Mouse (Mus musculus): ENCODE measurements around the gene Azin2. TPM values are rescaled to one million over a fixed set of nuclear protein-coding genes. Genes with fewer than 3 reads are reported as not detected.

Gene Azin2
- total RNA-seq, 2 experiments from 2014 or later = 62.3 to 69.7 TPM

DNA sequence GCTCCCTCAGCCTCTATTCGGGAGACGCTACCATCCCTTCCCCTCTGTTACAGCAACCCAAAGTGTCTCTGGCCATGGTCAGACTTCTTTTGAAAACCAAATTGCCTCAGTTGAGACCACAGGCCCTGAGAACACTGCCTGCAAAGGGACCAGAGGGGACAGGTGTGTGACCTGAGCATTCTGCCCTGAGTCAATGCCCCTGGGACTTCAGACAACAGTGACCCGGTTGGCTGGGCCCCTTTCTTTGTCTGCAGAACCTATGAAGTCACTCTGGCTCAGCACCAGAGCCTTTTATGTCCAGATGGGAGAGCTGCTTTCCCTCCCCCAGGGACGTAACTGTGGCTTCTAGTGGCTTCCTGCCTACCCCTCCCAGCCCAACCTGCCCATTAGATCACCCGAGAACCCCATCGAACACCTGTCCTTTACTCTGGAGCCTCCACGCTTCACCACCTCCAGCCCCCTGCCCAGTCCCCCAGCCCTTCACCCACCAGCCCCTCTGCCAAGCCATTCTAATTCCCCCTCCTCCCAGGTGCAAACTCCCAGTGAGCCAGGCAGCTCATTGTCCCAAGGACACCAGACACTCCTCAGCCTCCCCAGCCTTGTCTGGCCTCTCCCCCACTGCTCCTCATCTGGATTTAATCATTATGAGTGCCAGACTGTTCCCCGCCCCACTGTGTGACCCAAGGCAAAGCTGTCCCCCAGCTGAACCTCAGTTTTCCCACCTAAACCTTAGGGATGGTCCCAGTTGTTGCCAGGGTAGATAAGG lies 58.0 kb downstream of the Azin2 start:
- no peak for DNase-seq (ENCODE audit: low spot score in 2 of 2)

DNA sequence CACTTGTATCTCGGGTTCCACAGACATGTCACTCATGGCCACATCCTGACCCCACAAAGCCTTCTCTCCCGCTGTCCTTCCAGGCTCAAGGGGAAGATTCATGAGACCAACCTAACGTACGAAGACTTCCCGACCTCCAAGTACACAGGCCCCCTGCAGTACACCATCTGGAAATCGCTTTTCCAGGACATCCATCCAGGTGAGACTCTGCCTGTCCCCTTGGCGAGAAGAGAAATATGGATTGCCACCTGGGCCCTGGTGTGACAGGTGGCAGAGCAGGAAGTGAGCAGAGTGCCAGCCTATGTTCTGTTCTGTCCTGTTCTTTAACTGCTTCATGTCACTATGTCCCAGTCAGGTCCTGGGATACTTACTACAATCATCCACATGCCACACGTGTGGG lies 59.9 kb downstream of the Azin2 start:
- DNase-seq (ENCODE audit: low spot score in 2 of 2) = no peak

DNA sequence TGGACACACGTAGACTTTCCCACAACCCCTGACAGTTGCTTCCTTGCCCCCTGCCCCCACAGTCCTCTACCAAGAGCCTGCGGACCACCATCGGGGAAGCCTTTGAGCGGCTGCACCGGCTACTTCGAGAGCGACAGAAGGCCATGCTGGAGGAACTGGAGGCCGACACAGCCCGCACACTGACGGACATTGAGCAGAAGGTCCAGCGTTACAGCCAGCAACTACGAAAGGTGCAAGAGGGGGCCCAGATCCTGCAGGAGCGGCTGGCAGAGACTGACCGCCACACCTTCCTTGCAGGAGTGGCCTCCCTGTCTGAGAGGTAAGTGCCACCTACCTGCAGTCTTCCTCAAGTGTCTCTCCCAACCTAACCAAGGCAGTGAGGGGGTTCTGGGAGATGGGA lies 61.8 kb downstream of the Azin2 start:
- no peak for DNase-seq (ENCODE audit: low spot score in 2 of 2)

DNA sequence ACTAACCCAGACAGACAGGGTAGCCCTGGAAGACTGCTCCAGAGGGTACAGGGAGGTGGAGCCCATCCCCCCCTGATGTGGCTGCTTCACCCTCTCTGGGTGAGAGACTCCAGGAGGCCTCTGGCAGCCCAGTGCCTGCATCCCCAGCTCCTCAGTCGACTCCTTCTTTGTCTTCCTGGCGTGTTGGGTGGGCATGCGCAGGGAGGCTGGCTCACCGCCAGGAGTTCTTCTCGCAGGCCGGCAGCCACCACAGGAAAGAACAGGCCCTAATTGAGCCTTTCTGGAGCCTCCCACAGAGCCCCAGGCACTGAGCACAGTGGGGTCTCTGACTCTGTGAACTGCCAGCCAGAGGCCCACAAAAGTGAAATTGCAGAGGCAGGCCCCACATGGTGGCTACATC lies 62.9 kb downstream of the Azin2 start:
- peak; percentile 48 to 61 for DNase-seq (ENCODE audit: low spot score in 2 of 2)

DNA sequence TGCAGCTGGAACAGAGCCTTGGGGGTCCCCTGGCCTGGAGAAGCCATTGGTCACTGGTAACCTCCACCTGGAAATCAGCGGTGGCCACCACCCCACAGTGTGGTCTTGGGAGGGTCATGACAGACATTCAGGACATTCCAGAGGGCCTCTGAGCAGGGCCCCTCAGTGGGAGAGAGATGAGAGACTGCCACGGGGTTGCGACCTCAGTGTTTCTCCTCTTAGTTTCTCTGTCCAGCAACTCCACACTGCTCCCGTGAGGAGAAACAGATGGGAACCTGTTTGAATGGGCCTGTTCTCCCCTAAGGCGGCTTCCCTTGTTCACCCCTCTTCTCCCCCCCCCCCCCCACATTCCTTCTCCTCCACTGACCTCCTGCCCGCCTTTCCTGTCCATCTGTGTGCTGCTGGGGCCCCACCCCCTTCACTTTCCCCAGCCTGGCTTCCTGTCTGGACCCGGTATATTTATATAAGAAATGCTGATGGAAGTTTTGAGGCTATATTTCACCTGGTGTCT lies 64.3 kb downstream of the Azin2 start:
- no peak for DNase-seq (ENCODE audit: low spot score in 2 of 2)

DNA sequence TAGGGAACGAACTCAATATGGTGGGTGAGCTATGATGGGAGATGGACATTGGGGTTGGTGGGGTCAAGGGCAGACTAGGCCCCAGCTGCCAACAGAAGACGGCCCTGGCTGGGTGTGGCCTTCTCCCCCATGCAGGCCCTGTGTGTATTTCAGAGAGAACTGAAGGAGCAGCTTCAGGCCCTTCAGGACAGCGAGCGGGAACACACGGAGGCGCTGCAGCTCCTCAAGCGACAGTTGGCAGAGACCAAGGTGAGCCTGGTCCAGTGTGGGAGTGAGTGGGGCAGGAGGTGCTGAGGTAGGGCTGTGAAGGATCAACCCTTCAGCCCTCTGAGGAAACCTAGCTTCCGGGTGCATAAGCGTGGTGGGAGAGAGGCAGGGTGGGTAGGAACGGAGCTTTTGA lies 65.6 kb downstream of the Azin2 start:
- no peak for DNase-seq (ENCODE audit: low spot score in 2 of 2)

DNA sequence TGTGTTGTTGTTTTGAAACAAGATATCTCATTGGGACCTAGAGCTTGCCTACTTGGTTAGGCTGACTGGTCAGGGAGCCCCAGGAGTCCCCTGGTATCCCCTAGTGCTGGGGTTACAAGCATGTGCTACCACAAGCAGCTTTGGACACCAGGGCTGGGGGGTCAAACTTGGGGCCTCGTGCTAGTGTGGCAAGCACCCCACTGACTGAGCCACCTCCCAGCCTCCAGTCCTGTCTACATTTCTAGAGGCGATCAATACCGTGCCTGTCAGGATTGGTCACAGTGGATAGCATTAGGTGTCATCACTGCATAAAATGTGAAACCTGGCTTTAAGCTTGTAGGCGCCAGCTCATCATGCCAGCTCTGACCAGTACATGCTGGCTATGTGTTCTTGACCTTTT lies 66.4 kb downstream of the Azin2 start:
- DNase-seq (ENCODE audit: low spot score in 2 of 2) = no peak

DNA sequence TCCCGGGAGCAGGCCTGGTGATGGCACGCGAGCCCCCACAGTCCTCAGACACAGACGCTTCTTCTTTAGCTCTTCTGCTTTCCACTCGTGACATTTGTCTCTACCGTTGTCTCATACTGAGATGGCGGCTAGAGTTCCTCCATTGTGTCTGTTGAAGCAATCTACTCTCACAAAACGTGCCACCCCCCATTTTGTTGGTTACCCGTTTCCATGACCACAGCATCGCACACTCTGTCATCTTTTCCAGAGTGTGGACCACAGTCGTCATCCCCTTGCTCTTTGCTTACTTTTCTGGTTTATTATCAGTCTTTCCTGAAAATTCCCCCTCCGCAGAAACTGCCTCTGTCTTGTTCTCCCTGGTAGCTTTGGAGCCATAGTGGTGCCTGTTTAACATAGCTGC lies 68.1 kb downstream of the Azin2 start:
- DNase-seq (ENCODE audit: low spot score in 2 of 2) = no peak

DNA sequence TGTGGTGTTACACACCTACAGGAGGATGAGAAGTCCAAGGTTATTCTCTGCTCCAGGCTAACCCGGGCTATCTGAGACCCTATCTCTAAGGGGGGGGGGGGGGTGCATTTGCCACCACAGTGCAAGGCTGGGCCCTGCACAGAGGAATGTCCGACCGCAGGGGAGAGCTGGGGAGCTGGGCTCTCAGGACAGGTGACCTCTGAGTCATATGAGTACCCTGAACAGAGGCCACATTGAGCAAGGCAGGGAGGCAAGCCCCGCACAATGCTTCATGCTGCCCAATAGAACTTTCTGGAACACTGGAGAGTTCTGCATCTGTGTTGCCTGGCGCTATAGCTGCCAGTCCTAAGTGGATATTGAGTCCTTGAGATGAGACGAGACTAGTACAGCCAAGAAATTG lies 70.1 kb downstream of the Azin2 start:
- DNase-seq (ENCODE audit: low spot score in 2 of 2) = no peak

DNA sequence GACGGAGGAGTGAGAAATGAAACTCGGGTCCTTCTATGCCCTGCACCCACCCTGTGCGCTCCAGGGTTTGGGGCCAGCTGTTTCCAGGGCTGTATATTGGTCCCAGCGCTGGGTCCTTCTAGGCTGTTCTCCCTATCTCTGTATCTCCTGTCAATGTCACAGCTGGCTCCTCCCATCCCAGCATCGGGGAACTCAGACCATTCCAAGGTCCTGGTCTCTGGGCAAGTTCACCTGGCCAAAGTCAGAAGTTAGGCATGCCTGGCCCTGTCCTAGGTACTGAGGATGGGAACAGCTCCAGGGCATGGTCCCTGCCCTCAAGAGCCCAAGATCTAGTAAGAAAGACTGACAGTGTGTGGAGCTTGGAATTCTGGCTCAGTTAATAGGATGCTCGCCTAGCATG lies 70.5 kb downstream of the Azin2 start:
- DNase-seq (ENCODE audit: low spot score in 2 of 2) = no peak

DNA sequence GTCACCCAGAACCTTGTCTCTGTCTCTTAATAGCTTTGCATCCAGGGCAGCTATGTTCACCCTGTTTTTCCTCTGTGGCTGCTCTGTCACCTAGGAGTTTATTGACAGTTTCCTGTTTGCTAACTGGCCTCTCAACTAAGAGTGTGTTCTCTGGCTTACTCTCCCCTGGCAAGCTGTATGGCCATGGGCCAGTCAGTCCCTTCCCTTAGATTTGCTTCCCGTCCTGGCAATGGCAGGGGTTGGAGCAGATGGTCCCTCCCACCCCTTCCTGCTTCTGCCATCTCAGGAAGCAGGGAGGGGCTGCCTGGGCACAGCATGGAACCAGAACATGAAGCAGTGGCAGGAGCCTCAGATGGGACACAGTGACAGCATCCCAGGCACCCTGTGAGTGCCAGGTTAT lies 71.1 kb downstream of the Azin2 start:
- DNase-seq (ENCODE audit: low spot score in 2 of 2) = no peak

DNA sequence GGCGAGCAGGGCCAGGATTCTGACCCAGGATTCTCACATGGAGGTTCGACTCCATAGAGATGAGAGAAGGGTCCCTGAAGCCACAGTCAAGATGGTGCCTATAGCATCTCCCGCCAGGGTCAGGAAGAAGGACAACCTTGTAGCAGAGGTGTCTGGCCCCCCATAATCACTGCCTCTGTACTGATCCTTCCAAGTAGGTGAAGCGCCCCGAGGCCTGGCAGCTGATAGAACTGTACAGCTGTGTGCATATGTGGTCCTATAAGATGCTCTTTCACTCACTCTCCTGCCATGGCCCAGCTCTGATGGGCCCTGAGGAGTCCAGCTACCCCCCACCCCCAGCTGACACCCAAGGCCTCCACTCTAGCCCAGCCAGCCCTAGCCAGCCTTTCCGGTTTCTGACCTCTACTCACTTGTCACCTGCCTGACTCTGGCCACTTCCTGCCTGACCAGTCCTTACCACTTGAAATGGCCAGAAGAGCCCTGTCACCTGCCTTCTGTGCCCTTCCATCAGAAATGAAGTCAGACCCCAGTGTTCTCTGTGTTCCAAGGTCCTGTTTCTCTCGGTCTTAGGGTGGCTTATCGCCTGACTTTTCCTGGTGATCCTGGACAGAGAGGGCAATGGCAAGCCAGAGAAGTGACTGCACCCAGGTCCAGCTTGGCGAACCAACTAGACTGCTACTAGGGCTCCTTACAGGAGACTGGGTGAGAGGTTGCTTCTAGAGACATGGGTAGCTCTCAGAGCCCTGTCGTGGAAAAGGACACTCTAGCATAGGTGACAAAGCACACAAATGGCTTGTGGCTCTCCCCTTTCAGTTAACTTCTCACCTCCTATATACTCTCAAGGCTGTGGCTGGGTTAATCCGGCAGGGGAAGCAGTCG lies 72.3 kb downstream of the Azin2 start:
- no peak for DNase-seq (ENCODE audit: low spot score in 2 of 2)

DNA sequence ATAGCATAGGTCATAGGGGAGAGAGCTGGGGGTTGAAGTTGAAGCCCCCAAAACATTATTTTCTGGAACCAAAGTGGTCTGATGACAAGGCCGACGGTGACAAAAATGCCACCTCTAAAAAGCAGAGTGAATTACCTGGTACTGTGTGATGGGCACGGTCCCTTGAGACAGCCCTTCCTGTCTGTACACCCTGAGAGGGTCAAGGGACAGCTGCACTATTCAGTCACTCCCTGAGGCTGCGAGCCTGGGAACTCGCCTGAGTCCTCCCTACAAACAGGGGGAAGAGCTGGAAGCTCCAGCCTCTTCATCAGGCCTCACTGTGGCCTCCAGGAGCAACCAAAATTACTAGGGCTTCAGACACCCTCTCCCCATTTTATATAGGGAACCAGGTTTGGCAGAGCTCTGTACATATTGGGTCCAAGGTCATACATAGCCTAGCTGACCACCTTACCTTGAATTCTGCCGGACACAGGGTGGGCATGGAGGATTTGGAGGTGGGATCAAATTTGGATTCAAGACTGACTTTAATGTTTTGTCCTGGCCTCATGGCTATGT lies 73.7 kb downstream of the Azin2 start:
- no peak for DNase-seq (ENCODE audit: low spot score in 2 of 2)

DNA sequence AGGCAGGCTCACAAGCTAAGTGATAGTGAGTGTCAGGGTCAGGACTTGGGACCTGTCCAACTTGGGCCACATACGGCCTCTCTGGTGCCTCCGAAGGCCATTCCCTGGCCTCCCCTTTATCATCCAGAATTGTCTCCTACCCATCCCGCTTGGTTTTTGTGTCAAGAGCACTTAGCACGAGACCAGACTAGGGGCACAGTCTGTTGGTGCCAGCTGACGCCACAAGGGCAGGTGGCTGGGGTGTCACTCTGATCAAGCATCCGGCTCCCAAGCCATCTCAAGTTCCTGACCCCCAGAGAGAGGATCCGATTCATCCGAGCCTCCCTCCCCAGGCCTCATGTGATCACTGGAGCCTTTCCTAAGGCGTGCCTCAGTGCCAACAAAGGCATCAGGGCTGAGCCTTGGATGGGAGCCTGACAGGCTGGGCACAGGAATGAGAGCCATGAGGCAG lies 74.6 kb downstream of the Azin2 start:
- no peak for DNase-seq (ENCODE audit: low spot score in 2 of 2)

DNA sequence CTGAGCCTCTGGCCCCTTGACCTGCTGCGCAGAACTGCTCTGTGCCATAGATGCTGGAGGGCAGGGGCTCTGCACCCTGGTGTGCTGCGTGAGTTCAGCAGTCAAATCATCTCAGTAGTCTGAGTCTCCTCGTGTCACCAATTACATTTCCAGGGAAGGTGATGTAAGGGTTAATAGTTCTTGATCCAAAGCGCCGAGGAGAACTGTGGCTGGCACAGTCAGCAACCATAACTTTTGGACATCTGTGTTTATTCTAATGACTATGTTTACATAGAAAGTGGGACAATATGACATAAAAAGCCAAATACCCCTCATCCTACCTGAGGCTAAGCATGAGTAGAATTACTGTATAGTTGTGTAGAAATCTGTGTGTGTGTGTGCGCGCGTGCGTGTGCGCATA lies 75.2 kb downstream of the Azin2 start:
- DNase-seq (ENCODE audit: low spot score in 2 of 2) = no peak

DNA sequence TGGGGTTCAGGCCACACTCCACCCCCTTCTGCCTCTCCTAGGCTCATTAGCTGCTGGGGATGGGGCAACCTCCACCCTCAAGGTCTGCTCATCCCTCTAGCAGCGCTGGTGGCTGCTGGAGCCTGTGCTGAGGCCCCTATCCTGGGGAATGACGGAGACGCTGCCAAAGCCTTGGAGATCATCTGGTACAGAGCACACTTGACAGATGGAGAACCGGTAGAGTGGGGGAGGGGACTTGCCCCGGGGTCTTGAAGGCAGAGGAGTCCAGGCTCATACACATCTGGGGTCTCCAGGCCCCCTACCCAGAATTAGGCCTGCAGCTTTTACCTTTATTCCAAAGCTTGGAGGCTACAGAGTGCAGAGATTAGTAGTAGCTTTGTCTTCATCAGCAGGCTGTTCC lies 75.7 kb downstream of the Azin2 start:
- no peak for DNase-seq (ENCODE audit: low spot score in 2 of 2)

DNA sequence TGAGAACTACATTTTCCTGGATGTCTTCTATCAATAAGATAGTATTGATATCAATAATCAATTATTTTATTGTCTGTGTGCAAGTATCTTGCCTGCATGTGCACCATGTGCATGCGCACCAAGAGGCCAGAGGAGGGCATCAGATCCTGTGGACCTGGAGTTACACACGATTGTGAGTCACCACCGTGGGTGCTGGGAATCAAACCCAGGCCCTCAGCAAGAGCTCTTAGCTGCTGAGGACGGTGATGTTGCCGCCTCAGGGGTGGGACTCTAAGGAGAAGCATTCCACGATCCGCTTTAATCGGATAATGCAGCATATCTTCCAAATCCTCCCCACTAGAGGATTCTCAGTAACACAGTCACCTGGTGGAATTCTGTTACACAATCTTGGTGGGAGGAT lies 76.7 kb downstream of the Azin2 start:
- DNase-seq (ENCODE audit: low spot score in 2 of 2) = no peak

DNA sequence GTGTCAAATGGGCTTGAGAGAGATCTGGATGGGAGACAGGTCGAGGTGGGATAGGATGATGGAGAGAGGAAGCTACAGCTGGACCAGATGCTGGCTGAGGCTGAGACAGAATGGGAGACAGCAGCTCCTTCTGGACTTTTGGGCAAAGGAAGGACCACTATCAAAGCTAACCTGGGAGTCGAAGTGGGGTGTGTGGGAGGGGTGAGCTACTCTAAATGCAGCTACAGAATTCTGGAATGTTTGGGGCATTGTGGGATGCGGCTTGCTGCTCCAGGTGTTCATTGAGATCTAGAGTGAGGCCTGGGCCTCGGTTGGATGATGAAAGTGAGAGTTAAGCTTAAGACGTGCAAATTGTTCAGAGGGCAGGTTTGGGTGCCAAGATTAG lies 77.5 kb downstream of the Azin2 start:
- DNase-seq (ENCODE audit: low spot score in 2 of 2) = no peak

DNA sequence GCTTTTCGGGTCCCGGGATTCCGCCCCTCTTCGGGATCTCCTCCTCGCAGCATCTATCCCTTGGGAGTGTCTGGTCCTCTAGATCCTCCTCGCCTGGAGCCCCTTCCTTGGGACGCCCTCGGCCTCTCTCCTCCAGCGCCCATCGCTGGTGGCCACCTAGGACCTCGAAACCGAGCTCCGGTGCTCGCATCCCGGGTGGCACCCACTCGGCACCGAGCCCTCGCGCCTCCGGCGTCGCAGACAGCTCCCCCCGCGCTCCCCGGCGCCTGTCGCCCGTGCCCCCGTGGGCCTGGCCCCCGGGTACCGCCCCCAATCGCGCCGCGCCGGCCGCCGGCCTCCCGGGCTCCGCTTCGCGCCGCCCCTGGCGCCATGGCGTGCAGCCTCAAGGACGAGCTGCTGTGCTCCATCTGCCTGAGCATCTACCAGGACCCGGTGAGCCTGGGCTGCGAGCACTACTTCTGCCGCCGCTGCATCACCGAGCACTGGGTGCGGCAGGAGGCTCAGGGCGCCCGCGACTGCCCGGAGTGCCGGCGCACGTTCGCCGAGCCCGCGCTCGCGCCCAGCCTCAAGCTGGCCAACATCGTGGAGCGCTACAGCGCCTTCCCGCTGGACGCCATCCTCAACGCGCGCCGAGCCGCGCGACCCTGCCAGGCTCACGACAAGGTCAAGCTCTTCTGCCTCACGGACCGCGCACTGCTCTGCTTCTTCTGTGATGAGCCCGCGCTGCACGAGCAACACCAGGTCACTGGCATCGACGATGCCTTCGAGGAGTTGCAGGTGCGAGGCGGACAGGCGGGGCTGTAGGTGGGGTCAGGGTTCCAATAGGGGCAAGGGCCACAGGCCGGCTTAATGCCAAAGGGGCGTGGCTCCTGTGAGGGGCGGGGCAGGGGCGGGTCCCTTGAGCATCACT lies 78.2 kb downstream of the Azin2 start:
- DNase-seq (ENCODE audit: low spot score in 2 of 2) = peak; percentile 65 to 68

DNA sequence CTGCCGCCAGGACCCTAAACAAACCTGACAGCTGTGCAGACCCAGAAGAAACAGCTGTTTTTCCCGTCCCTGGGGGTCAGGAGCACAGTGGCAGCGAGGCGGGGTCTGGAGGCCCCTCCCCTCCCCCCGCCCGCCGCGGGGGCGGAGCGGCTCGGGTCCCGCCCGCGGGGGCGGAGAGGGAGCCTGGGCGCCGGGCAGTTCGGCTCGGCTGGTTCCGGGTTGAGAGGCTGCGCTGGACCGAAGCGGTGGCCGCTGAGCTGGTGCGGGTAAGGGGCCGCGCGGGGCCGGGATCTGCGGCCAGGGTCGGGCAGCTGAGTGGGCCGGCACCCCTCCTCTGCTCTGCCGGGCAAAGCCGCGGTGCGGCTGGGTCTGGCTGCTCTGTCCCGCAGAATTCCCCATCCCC lies 78.9 kb downstream of the Azin2 start, which contains the start of gene Trim62:
Gene Trim62, plus strand, starts transcription at position 202 of the 403 bp plus-strand sequence.
- peak; percentile 81 to 84 for DNase-seq (ENCODE audit: low spot score in 2 of 2)
